Mouse (Mus musculus): Measurements from ENCODE around the gene Mmab.

Mmab gene

DNA sequence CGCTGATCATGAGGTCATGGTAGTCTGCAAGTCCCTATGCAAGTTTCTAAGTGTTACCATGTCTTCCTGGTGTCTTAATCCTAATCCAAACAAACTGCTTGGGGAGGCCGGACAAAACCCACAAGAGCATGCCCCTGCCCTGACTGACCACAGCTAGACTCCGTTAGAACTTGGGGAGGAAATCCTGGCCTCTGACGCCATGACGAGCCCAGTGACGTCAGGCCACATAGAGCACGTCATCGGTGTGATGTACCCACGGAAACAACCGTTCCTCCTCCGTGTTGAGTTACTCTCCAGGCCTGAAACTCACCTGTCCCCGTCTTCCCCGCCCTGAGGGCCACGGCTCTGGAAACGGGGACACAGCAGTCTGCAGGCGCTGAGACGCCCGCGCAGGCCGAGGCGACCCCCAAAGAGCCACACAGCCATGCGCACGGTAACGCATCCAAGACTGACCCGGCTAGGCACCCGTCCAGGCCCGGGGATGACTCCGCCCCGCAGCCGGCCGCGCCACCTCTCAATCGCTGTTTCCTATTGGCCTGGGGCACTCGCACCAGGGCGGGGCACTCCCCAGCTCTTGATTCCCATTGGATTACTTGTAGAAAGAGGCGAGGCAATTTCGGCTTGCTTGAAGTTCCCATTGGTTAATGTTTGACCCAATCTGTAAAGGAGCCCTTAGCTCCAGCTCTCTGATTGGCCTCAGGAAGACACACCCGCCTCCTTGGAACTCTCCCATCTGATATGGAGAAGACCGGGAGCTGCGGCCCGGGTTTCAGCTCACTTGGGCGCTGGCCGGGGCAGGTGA, at the start of gene Mmab, which contains the start of gene Mvk:
TSS of gene Mmab (minus strand) at position 495 of the 802 bp plus-strand sequence.
TSS of gene Mvk (plus strand) at position 704 of the 802 bp plus-strand sequence.
- in situ Hi-C loops (cut with MboI; ENCODE audit: low sequenced_read_pairs): no loop called here

DNA sequence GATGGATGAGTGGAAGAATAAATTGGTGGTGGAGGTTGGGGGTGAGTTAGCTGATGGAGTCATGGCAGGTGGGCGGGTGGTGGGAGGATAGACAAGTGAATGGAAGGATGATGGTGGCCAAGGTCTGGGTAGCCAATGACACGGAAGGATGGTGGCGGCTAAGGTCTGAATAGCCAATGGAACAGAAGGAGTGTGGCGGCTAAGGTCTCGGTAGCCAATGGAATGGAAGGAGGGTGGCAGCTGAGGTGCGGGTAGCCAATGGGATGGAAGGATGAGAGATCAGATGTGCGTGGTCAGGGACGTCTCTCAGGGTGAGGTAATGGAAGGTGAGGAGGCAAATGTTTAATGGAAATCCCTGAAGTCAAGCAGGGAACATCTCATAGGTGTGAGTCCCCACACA, 46.4 kb upstream of the Mmab start:
- in situ Hi-C loops (cut with MboI; ENCODE audit: low sequenced_read_pairs): no loop called here

DNA sequence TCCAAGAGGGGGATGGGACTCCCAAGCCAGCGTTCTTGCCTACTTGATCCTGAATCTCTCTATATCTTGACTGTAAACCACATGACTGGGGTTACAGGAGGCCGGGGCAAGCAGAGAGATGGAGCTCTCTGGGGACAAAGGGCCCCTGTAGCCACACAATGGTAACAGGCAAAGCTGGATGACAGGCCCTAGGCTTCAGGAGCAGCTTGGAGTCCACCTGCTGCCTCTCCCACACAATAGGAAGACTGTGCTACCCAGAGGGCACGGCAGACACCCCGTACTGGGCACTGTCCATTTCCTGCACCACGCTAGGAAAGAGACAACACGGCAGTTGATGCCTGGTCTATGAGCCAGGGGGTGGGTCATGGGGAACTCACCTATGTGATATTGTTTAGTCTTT, 45.7 kb upstream of the Mmab start:
- in situ Hi-C loops (cut with MboI; ENCODE audit: low sequenced_read_pairs): no loop called here

DNA sequence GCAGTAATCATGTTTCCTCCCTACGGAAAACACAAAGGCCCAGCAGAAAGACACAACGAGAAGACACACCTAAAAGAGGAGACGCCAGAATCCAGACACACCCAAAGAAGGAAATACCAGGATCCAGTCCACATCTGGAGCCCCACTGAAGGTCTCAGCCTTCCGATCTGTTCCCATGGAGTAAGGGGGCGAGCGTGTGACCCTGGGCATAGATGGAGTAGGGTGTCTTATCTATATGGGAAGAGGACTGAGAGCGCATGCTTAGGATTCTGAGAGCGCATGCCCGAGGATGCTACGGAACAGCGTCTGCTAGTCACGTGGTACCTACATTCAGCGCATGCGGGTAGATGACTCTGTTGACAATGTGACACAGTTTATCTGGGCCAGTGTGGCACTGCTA, 41.8 kb upstream of the Mmab start:
- in situ Hi-C loops (cut with MboI; ENCODE audit: low sequenced_read_pairs): no loop called here

DNA sequence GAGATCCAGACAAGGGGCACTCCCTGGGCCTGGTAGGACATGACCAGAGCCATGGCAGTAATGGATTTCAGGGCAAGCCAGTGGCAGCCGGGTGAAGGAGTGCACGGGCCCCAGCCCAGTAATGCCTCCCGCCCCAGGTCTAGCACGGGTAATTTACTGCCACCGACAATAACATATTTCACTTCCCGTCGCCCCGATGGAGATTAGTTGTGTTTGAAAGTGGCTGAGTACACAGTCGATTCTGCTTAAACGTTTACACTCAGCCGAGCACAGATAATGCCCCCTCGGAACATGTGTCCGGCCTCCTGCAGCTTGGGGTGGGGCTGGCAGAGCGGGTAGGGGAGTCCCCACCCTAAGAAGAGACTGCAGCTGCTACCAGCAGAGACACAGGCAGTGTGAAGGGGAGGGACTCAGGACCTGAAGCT, 38.7 kb upstream of the Mmab start:
- in situ Hi-C loops (cut with MboI; ENCODE audit: low sequenced_read_pairs): no loop called here

DNA sequence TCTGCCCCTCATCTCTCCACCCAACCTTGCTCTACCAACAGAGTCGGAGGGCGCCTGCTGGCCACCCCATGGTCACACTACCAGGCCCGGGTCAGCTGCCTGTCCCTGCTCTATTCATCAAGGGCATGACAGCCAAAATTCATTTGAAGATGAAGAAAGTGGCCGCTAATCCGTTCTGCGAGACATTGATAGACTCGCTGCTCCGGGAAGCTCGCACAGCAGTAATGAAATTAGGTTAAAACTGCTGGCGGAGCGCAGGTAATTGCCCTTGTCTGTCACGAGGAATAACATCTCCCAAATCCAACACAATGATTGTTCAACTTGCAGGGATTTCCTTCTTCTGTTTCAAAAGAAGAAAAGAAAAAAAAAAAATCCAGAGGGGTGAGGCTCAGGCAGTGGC, 34.4 kb upstream of the Mmab start:
- in situ Hi-C loops (cut with MboI; ENCODE audit: low sequenced_read_pairs): no loop called here

DNA sequence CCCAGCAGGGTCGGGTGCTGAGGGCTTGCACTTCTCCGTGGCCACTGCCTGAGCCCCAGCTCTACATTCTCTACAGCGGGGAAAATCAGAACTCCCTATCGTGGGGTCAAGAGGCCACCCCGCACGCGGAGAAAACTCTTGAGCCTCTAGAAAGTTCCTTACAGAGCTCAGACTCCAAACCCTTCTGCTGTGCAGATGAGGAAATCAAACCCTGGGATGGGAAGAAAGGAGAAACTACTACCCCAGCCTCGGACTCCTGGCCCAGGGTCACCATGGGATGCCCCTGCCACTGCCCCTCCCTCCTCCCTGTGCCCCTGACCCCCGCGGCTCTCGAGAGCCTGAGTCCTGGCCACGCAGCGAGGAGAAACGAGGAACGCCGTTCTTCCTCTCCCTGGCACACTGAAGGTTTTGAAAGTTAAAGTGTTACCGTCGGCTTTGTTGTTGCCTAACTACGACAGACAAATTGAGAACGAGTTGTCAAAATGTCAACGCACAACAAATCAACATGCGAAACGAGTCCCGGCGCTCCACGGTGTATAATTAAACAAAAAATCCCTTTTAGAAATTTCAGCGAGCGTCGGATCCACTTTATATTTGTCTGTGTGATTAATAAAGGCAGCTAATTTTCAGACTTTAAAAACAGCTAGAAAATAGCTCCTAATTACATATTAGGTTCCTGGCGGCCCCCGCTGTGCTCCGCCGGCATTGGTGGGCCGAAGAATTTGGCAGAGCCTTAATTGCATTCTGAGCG, 31.1 kb upstream of the Mmab start:
- in situ Hi-C loops (cut with MboI; ENCODE audit: low sequenced_read_pairs): no loop called here

DNA sequence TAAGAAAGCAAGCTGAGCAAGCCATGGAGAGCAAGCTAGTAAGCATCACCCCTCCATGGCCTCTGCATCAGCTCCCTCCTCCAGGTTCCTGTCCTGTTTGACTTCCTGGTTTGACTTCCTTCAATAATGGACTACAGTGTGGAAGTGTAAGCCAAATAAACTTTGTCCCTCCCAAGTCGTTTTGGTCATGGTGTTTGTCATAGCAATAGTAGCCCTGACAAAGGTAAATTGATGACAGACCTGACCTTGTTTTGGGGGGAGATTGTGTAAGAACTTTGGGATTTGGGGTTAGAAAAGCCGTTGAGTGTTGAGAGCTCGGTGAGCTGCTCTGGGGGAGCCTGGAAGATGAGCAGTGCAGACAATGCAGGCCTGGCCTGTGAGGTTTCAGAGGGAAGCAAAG, 26.5 kb upstream of the Mmab start:
- in situ Hi-C loops (cut with MboI; ENCODE audit: low sequenced_read_pairs): no loop called here

DNA sequence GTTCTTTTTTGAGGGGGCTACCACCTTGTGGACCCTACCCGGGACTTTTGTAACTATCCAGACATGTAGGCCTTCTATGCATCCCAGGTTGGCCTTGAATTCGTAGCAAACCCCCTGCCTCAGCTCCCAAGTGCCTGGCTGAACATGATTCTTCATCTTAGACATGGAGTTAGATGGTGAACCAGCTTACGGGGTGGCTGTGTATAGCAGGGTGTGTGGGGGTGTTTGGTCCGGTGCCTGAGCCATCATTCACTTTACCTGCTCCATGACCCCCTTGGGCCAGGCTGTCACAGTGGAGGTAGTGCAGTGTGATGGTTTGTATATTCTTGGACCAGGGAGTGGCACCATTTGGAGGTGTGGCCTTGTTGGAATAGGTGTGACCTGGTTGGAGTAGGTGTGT, 24.1 kb upstream of the Mmab start:
- in situ Hi-C loops (cut with MboI; ENCODE audit: low sequenced_read_pairs): no loop called here

DNA sequence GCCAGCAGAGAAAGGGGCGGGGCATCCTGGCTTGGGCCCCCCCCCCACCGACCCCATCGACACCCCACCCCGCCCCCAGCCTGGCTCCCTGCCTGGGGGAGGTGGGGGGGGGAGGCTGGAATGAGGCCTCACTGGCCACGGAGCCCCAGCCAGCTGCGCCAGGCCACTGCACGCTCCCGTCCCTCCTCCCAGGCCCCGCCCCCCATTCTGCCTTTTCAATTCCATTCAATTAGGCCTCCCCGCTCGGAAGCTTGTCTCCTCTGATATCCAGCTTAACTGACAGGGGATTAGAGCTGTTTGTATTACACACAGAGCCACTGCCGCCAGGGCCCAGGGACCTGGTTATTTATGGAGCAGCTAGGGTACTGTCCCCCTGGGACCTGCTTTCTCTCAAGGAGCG, 23.6 kb upstream of the Mmab start:
- in situ Hi-C loops (cut with MboI; ENCODE audit: low sequenced_read_pairs): no loop called here

DNA sequence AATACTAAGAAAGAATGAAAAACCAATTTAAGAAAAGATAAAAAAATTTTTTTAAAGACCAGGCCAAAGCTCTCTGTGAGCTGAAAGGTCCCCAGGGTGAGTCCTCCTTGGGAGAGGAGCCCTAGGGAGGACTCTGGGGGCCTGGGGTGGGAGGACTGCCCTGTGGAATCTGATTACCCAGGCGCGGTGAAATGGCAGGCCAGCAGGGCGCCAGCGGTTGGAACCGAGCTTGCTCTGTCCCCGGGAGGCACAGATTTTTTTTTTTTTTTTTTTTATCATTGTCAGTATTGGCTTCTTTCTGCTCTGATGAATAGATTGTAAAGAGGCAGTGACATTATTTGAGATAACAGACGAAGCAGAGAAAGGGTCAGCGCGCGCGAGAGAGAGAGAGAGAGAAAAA, 23.2 kb upstream of the Mmab start:
- in situ Hi-C loops (cut with MboI; ENCODE audit: low sequenced_read_pairs): no loop called here

DNA sequence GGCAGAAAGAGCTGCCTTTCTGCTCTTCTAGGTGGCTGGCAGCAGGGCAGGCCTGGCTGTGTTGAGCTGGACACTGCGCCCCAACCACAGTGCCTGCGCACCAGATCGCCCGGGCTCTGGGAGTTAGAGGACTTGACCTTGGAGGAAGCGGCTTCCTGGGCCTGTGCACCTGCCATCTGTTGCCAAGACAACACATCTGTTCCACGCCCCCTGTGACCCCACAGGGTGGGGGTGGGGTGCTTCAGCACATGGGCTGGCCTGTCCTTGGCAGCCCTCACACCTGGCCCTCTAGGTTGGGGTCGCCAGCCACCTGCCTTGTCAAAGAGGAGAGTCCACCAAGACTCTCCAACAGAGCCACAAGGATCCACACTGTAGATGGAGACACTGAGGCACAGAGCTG, 21.8 kb upstream of the Mmab start:
- in situ Hi-C loops (cut with MboI; ENCODE audit: low sequenced_read_pairs): no loop called here

DNA sequence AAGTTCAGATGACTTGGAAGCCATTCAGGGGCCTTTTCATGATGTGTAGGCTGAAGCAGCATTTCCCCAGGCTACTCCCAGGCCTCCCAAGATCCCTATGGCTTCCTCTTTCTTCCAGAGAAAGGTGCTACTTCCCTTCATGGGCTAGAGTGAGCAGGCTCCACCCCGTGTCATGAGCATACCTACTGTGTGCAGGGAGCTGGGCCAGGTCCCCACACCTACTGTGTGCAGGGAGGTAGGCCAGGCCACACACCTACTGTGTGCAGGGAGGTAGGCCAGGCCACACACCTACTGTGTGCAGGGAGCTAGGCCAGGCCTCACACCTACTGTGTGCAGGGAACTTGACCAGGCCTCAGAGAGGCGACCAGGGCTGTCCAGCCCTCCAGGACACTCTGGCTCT, 20.7 kb upstream of the Mmab start:
- in situ Hi-C loops (cut with MboI; ENCODE audit: low sequenced_read_pairs): no loop called here

DNA sequence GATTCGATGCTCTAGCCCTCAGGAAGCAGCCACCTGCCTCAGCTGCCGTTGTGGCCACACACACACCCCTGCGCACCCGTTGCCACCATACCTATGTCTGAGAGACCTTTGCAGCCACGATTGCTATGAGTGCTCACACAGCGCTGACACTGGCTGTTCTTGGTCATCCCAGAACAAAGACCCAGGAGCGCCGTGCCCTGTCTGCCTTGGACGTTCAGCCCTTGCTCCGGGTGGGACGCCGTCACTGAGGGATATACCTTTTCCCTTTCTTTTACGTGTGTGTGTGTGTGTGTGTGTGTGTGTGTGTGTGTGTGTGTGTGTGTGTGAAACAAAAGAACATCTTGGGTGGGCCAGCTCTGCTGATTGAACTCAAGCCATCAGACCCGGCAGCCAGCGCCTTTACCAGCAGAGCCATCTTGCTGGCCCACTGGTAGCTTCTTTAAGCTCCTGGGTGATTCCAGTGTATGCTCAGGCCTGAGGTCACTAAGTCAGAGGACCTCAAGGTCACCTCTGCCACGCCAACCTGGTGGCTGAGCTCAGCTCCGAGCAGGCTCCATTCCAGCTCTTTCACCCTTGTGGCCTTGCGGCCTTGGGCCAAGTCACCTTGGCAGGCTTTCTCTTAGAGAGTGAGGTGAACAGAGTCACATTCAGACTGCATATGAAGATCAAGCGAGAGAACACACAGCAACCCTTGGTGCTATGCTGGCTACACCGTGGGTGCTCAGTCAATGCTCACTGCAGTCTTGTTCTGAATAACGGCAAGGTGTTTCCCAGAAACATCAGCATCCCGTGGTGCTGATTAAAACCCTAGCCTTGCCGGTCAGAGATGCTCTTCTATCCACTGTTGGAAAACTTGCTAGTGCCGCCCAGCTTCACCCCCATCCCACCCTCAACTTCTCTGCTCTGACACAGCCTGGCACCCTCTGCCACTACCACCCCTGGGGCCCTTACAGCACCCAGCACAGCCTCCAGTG, 18.5 kb upstream of the Mmab start:
- in situ Hi-C loops (cut with MboI; ENCODE audit: low sequenced_read_pairs): no loop called here

DNA sequence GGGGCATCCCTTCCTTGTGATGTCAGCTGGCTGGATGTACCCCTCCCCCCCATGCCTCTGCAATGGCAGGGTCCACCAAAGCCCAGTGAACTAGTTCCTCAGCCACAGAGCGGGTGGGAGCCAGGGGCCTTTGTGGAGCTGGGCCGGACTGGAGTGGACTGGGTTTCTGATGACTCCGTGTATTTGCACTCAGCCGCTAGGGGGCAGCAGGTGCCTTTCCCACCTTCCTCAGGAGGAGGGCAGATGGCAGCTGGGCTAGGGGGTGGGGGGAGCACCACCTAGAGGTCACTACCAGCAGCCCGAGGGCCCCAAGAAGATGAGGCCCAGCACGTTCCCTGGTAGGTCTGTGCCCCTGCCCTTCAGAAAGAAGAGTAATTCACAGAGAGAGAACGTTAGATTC, 17.4 kb upstream of the Mmab start:
- in situ Hi-C loops (cut with MboI; ENCODE audit: low sequenced_read_pairs): no loop called here

DNA sequence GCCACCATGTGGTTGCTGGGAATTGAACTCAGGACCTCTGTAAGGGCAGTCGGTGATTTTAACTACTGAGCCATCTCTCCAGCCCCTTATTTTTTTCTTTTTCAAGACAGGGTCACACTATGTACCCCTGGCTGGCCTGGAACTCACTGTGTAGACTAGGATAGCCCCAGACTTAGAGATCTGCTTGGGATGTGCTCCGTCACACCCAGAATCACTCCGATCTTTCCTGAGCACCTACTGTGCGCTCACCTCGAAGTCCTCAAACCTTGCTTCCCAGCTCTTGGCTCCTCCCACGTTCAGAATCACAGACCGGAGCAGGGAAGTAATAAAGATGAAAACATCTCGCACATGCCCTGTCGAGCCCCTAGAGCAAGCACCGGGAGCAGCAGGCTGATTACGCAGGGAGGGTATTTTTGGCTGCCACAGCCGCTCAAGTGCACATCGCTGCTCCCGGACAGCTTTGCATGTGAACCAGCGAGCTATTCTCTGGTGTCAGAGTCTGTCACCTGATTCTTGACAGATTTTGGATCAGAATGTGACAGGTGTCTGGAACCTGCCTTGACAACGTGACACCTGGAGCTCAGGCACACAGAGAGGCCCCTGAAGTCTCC, 13.2 kb upstream of the Mmab start:
- in situ Hi-C loops (cut with MboI; ENCODE audit: low sequenced_read_pairs): no loop called here

DNA sequence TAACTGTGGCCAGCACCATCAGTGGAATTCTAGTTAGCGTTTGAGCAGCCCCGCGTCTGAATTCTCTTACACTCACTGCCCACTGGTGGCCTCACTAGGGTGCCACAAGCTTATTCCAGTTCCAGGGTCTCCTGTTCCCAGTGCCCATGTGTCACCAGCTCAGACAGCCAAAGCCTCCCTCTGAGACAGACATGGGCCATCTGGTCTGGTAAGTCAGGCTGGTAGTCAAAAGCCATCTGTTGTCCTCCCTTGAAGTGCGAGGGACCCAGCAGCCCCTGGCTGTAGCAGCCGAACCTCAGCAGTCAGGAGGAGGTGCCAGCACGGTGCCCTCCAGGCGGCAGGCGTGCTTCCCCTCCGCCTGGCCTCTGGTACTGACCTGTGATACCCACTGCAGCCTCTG, 12.4 kb upstream of the Mmab start:
- in situ Hi-C loops (cut with MboI; ENCODE audit: low sequenced_read_pairs): no loop called here

DNA sequence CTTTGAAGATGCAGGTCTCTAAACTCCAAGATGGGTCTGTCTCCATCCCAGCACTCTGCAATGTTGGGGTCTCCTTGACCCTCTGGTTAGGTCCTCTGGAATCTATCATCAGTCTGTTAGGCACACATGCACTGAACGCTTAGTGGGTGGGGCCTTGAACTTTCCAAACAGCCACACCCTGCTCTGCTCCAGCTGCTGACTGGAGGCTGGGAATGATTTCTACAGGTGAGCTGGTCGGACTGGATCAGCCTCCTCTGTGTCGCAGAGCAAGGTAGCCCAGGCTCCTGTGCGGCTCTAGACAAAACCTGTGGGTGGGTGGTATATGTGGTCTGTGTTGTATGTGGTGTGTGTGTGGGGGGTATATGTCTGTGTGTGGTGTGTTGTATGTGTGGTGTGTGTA, 5.2 kb upstream of the Mmab start:
- in situ Hi-C loops (cut with MboI; ENCODE audit: low sequenced_read_pairs): no loop called here

DNA sequence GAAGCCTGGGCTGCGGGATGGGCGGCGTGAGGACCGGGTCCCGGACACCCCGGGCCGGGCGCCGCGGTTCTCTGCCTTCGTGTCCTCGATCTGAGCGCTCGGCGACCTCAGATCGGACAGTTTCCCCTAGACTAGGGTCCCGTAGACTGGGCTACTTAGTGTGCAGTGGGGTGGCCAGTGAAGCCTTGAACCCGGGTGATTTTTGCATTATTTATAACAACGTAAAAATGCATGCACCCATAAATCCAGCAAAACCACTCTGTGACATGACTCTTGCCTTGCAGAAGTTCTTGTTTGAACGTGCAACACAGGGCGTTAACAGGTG, 470 bp upstream of the Mmab start:
- in situ Hi-C loops (cut with MboI; ENCODE audit: low sequenced_read_pairs): no loop called here

DNA sequence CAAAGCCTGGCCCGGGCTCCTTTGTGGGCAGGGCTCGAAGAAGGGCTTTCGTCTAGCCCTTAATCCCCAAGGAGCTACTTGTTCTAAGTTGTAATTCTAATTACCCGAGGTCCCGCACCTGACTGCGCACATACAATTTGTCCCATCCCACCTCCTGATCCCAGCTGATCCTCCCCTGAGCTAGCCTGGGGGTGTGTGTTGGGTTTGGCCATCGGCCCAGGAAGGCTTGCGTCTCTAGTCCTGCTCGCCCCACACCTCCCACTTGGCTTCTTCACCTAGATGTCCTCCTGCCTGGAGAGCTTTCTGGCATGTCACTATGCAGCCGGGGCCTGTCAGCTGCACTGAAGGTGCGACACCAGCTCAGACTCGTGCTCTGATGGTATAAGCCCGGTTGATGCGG, 8.3 kb downstream of the Mmab start:
- in situ Hi-C loops (cut with MboI; ENCODE audit: low sequenced_read_pairs): no loop called here

DNA sequence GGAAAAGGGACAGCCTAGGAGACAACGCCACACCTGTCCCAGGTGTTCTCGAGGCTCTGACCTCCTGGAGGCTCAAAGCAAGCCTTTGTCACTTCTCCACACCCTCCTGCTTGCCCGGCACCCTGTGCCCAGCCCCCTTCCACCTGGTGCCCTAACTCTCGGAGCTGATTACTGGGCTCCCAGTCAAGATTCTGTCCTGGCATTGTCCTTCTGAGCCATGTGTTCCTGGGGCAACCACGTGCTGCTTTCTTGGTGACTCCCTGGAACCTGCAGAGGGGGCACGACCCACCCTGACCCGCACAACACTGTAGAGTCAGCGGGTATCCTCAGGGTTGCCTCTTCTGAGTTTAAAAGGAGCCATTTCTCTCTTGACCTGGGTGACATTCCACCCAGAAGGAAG, 9.5 kb downstream of the Mmab start:
- in situ Hi-C loops (cut with MboI; ENCODE audit: low sequenced_read_pairs): no loop called here

Measured in CH12F3 (cell line).